Mouse (Mus musculus): ENCODE measurements at regions not wholly inside any gene's neighbourhood (a gene's known extent, or its start where the extent isn't known, plus 50 kb on each side); places are given as distances from the start of the nearest gene placed in this dataset.

GRCm38 (mm10) chr1:149734241-149734640 lies 226.8 kb downstream of the Pla2g4a start:
- Histone ChIP-seq H3K79me2 (ENCODE audit: control insufficient read depth, insufficient read depth, low read length, poor library complexity) (no peaks in the 10 kb centered on the region), H3K4me3 (ENCODE audit: control insufficient read depth in 1 of 2, insufficient read depth in 1 of 2, low read depth in 2 of 2, low read length in 2 of 2) (no peak overlapping the region), H3K27me3 (ENCODE audit: control insufficient read depth in 1 of 2, insufficient read depth in 2 of 2, low read length in 2 of 2) (no peaks in the 10 kb centered on the region), H3K9me3 (replicated peaks; ENCODE audit: insufficient read depth, low read length) (no peaks in the 10 kb centered on the region), H3K9ac (ENCODE audit: control insufficient read depth, low read depth, low read length, poor library complexity, severe bottlenecking) (no peak overlapping the region), H3K36me3 (ENCODE audit: control insufficient read depth in 1 of 2, insufficient read depth in 2 of 2, low read length in 2 of 2) (no peaks in the 10 kb centered on the region), H3K4me1 (ENCODE audit: control insufficient read depth in 1 of 2, insufficient read depth in 2 of 2, low read length in 2 of 2) (no peaks in the 10 kb centered on the region), H3K27ac (ENCODE audit: control insufficient read depth, low read depth, low read length) (no peak overlapping the region)
- DNase-seq (ENCODE audit: low read depth, low spot score), result no peak
- TF ChIP-seq RCOR1 (IDR thresholded peaks at IDR 0.05; ENCODE audit: low read depth, low read length) (no peak), MXI1 (IDR thresholded peaks at IDR 0.05; ENCODE audit: low read depth, low read length) (no peak), CTCF (IDR thresholded peaks at IDR 0.05 in 2 of 3, conservative IDR thresholded peaks at IDR 0.05 in 1 of 3; ENCODE audit: control insufficient read depth in 1 of 3, insufficient read depth in 1 of 3, low read depth in 2 of 3, low read length in 3 of 3, poor library complexity in 1 of 3, severe bottlenecking in 1 of 3) (no peak), ZMIZ1 (IDR thresholded peaks at IDR 0.05; ENCODE audit: low read depth, low read length) (no peak), POLR2AphosphoS5 (IDR thresholded peaks at IDR 0.05; ENCODE audit: borderline replicate concordance, low read depth, low read length) (no peak), HCFC1 (IDR thresholded peaks at IDR 0.05; ENCODE audit: low read depth, low read length) (no peak), GABPA (IDR thresholded peaks at IDR 0.05; ENCODE audit: low read depth, low read length) (no peak)

- no peaks in the 10 kb centered on the region for H3K27me3 ChIP-seq (ENCODE audit: control insufficient read depth in 1 of 2, insufficient read depth in 2 of 2, low read length in 2 of 2)
- H3K79me2 ChIP-seq (ENCODE audit: control insufficient read depth, insufficient read depth, low read length, poor library complexity), result no peaks in the 10 kb centered on the region
- no peak overlapping the region for H3K4me3 ChIP-seq (ENCODE audit: control insufficient read depth in 1 of 2, insufficient read depth in 1 of 2, low read depth in 2 of 2, low read length in 2 of 2)
- H3K27ac ChIP-seq (ENCODE audit: control insufficient read depth, low read depth, low read length), result no peak overlapping the region
- no peak for TF ChIP-seq NRF1 (IDR thresholded peaks at IDR 0.05; ENCODE audit: insufficient read depth, low read depth, low read length, poor library complexity, severe bottlenecking)
- TF ChIP-seq MEF2A (IDR thresholded peaks at IDR 0.05; ENCODE audit: extremely low read depth, insufficient replicate concordance, low read depth, low read length, poor library complexity, severe bottlenecking), result no peak
- no peak for TF ChIP-seq MAZ (IDR thresholded peaks at IDR 0.05; ENCODE audit: low read depth, low read length)
- TF ChIP-seq GABPA (IDR thresholded peaks at IDR 0.05; ENCODE audit: low read depth, low read length), result no peak
- TF ChIP-seq POLR2A (IDR thresholded peaks at IDR 0.05; ENCODE audit: control insufficient read depth in 1 of 2, insufficient read depth in 1 of 2, low read depth in 1 of 2, low read length in 2 of 2, poor library complexity in 1 of 2), result no peak
- no peak for TF ChIP-seq ZC3H11A (IDR thresholded peaks at IDR 0.05; ENCODE audit: low read depth, low read length)
- TF ChIP-seq NELFE (IDR thresholded peaks at IDR 0.05; ENCODE audit: low read depth, low read length), result no peak
- no peak for TF ChIP-seq GATA1 (IDR thresholded peaks at IDR 0.05; ENCODE audit: low read depth, low read length)
- TF ChIP-seq RCOR1 (IDR thresholded peaks at IDR 0.05; ENCODE audit: low read depth, low read length), result no peak
- TF ChIP-seq MYB (IDR thresholded peaks at IDR 0.05; ENCODE audit: low read depth, low read length), result no peak
- no peak for TF ChIP-seq ELF1 (IDR thresholded peaks at IDR 0.05; ENCODE audit: low read depth, low read length)
- H3K4me1 ChIP-seq (ENCODE audit: control insufficient read depth in 1 of 2, insufficient read depth in 2 of 2, low read length in 2 of 2), result no peaks in the 10 kb centered on the region
- H3K9ac ChIP-seq (ENCODE audit: control insufficient read depth, low read depth, low read length, poor library complexity, severe bottlenecking), result no peak overlapping the region
- no peaks in the 10 kb centered on the region for H3K36me3 ChIP-seq (ENCODE audit: control insufficient read depth in 1 of 2, insufficient read depth in 2 of 2, low read length in 2 of 2)
- H3K9me3 ChIP-seq (replicated peaks; ENCODE audit: insufficient read depth, low read length), result no peaks in the 10 kb centered on the region
- no peak for DNase-seq (ENCODE audit: low read depth, low spot score)
Measured at GRCm38 (mm10) chr1:149715171-149715570, 245.9 kb downstream of the Pla2g4a start.

Measured in MEL (cell line).